Mouse (Mus musculus): ENCODE results near the gene Irx4. TPM values are rescaled to one million over a fixed set of nuclear protein-coding genes. Genes with fewer than 3 reads are reported as not detected.

Gene Irx4
- total RNA-seq, 1 experiment, result 0.58 TPM

DNA sequence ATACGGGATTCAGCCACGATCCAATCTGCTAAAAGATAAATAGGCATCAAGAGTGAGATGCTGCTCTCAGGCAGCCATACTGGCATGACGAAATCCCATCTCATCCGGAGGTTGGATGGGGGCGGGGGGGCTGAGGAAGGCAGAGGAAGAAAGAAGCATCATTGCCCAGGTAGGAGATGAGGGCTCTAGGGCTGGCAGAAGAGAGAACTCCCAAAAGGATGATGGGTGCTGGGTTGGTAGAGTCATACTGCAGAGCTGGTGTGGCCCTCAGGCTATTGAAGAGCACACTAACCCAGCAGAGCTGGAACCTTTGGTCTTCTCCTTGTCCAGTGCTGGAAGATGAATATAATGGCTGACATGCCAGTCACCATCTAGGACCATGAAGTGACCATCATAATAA, 17.7 kb upstream of the Irx4 start:
- no peak for DNase-seq (ENCODE audit: low read depth, low spot score)
- H3K4me3 ChIP-seq (ENCODE audit: insufficient read depth in 1 of 2, low read depth in 1 of 2, low read length in 2 of 2, poor library complexity in 1 of 2, severe bottlenecking in 1 of 2), result no peak overlapping the region
- no peak overlapping the region for H3K9ac ChIP-seq (ENCODE audit: insufficient read depth, low read depth, low read length, poor library complexity, severe bottlenecking)
- no peak for TF ChIP-seq ZC3H11A (IDR thresholded peaks at IDR 0.05; ENCODE audit: borderline replicate concordance, low read depth, low read length)
- TF ChIP-seq CHD2 (IDR thresholded peaks at IDR 0.05; ENCODE audit: low read depth, low read length), result no peak
- no peak for TF ChIP-seq HCFC1 (IDR thresholded peaks at IDR 0.05; ENCODE audit: borderline replicate concordance, insufficient read depth, low read length)
- no peak for TF ChIP-seq ZNF384 (IDR thresholded peaks at IDR 0.05; ENCODE audit: low read depth, low read length)
- TF ChIP-seq MAFK (IDR thresholded peaks at IDR 0.05; ENCODE audit: insufficient read depth, low read depth, low read length), result no peak
- in situ Hi-C loops (cut with MboI; ENCODE audit: low sequenced_read_pairs in 2 of 2, unreplicated experiment in 2 of 2), result no loop called here
- H3K4me1 ChIP-seq (ENCODE audit: control insufficient read depth in 2 of 2, insufficient read depth in 2 of 2, low read length in 2 of 2, poor library complexity in 1 of 2), result no peaks in the 10 kb centered on the region
- no peaks in the 10 kb centered on the region for H3K36me3 ChIP-seq (ENCODE audit: control insufficient read depth, insufficient read depth, low read length, poor library complexity, severe bottlenecking)
- no peak overlapping the region for H3K27ac ChIP-seq (ENCODE audit: insufficient read depth, low read depth, low read length, poor library complexity, severe bottlenecking)
- H3K9me3 ChIP-seq (ENCODE audit: control insufficient read depth, insufficient read depth, low read depth, low read length), result no peaks in the 10 kb centered on the region

DNA sequence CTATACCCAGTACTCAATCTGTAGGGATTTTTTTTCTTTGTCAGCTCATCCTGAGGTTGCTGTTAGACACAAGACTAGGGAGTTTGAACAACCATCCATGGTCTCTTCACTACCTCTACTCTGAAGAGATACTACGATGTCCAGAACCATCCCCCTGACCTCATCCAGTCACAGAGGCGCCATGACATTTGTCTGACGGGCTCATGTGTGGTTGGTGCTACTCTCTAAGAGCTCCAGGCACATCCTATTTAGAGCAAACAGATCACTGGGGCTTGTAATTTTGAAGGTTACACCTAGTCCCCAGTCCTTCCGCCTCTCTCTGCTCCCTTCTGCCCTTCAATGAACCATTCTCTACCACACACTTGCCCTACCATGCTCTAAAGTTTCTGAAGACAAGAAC, 13.3 kb upstream of the Irx4 start:
- no peak for DNase-seq (ENCODE audit: low read depth, low spot score)
- 0 out of 4 replicates have a peak, but pooled peaks cover 0 to 2% of the 10 kb centered on the region in 2 experiments for H3K4me1 ChIP-seq (ENCODE audit: control insufficient read depth in 2 of 2, insufficient read depth in 2 of 2, low read length in 2 of 2, poor library complexity in 1 of 2)
- no peaks in the 10 kb centered on the region for H3K9me3 ChIP-seq (ENCODE audit: control insufficient read depth, insufficient read depth, low read depth, low read length)
- no peak overlapping the region for H3K27ac ChIP-seq (ENCODE audit: insufficient read depth, low read depth, low read length, poor library complexity, severe bottlenecking)
- no peak for TF ChIP-seq MAFK (IDR thresholded peaks at IDR 0.05; ENCODE audit: insufficient read depth, low read depth, low read length)
- TF ChIP-seq ZC3H11A (IDR thresholded peaks at IDR 0.05; ENCODE audit: borderline replicate concordance, low read depth, low read length), result no peak
- no peak for TF ChIP-seq CHD2 (IDR thresholded peaks at IDR 0.05; ENCODE audit: low read depth, low read length)
- no peak for TF ChIP-seq ZNF384 (IDR thresholded peaks at IDR 0.05; ENCODE audit: low read depth, low read length)
- no peak for TF ChIP-seq HCFC1 (IDR thresholded peaks at IDR 0.05; ENCODE audit: borderline replicate concordance, insufficient read depth, low read length)
- H3K4me3 ChIP-seq (ENCODE audit: insufficient read depth in 1 of 2, low read depth in 1 of 2, low read length in 2 of 2, poor library complexity in 1 of 2, severe bottlenecking in 1 of 2), result no peak overlapping the region
- no peak overlapping the region for H3K9ac ChIP-seq (ENCODE audit: insufficient read depth, low read depth, low read length, poor library complexity, severe bottlenecking)
- in situ Hi-C loops (cut with MboI; ENCODE audit: low sequenced_read_pairs in 2 of 2, unreplicated experiment in 2 of 2), result no loop called here
- H3K36me3 ChIP-seq (ENCODE audit: control insufficient read depth, insufficient read depth, low read length, poor library complexity, severe bottlenecking), result no peaks in the 10 kb centered on the region

DNA sequence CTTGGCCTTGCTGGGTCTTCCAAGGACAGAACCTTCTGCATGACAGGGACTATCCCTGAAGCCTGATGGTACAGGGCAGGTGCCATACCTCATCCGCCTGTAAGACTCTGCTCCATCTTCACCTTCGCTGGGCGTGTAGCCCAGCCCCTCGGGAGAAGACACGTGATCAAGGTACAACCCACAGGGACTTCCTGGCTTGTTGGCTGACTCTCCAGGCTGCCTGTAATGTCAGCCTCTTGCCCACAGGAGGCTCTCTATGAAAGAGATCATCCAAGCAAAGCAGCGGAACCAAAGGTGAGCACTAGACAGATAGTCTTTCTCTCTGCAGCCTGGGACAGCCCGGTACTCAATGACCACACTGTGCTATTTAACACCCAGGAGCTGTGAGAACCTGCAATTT, 9.1 kb upstream of the Irx4 start:
- Histone ChIP-seq H3K9me3 (ENCODE audit: control insufficient read depth, insufficient read depth, low read depth, low read length) (no peaks in the 10 kb centered on the region), H3K4me1 (ENCODE audit: control insufficient read depth in 2 of 2, insufficient read depth in 2 of 2, low read length in 2 of 2, poor library complexity in 1 of 2) (0 out of 4 replicates have a peak, but pooled peaks cover 0 to 2% of the 10 kb centered on the region in 2 experiments), H3K9ac (ENCODE audit: insufficient read depth, low read depth, low read length, poor library complexity, severe bottlenecking) (no peak overlapping the region), H3K36me3 (ENCODE audit: control insufficient read depth, insufficient read depth, low read length, poor library complexity, severe bottlenecking) (no peaks in the 10 kb centered on the region), H3K27ac (ENCODE audit: insufficient read depth, low read depth, low read length, poor library complexity, severe bottlenecking) (no peak overlapping the region), H3K4me3 (ENCODE audit: insufficient read depth in 1 of 2, low read depth in 1 of 2, low read length in 2 of 2, poor library complexity in 1 of 2, severe bottlenecking in 1 of 2) (no peak overlapping the region)
- peak; percentile 52 for DNase-seq (ENCODE audit: low read depth, low spot score)
- TF ChIP-seq ZC3H11A (IDR thresholded peaks at IDR 0.05; ENCODE audit: borderline replicate concordance, low read depth, low read length) (no peak), CHD2 (IDR thresholded peaks at IDR 0.05; ENCODE audit: low read depth, low read length) (no peak), HCFC1 (IDR thresholded peaks at IDR 0.05; ENCODE audit: borderline replicate concordance, insufficient read depth, low read length) (no peak), ZNF384 (IDR thresholded peaks at IDR 0.05; ENCODE audit: low read depth, low read length) (no peak), MAFK (IDR thresholded peaks at IDR 0.05; ENCODE audit: insufficient read depth, low read depth, low read length) (no peak)
- in situ Hi-C loops (cut with MboI; ENCODE audit: low sequenced_read_pairs in 2 of 2, unreplicated experiment in 2 of 2), result loop anchor here in 1 of 2 experiments (25.0 kb wide), 1 partner anchor 1289 kb away; the partner anchor contains the start of gene Irx1

DNA sequence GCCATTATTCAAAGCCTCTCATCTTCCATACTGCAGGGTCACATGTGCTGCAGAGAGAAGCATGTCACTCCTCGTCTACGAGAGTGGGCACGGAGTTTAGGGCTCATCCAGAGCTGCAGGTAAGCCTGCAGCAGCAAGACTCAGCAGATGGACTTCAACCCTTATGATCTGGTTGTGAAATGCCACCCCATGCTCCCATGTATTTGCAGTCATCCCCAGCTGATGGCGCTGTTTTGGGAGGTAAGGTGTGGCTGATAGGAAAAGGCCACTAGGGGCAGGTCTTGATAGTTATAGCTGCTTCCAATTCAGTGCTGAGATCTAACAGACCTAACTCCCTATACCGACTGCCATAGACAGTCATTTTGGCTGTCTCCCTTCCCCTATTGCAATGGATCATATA, 8.3 kb upstream of the Irx4 start:
- DNase-seq (ENCODE audit: low read depth, low spot score), result no peak
- TF ChIP-seq ZNF384 (IDR thresholded peaks at IDR 0.05; ENCODE audit: low read depth, low read length) (no peak), MAFK (IDR thresholded peaks at IDR 0.05; ENCODE audit: insufficient read depth, low read depth, low read length) (no peak), ZC3H11A (IDR thresholded peaks at IDR 0.05; ENCODE audit: borderline replicate concordance, low read depth, low read length) (no peak), HCFC1 (IDR thresholded peaks at IDR 0.05; ENCODE audit: borderline replicate concordance, insufficient read depth, low read length) (no peak), CHD2 (IDR thresholded peaks at IDR 0.05; ENCODE audit: low read depth, low read length) (no peak)
- Histone ChIP-seq H3K9me3 (ENCODE audit: control insufficient read depth, insufficient read depth, low read depth, low read length) (no peaks in the 10 kb centered on the region), H3K27ac (ENCODE audit: insufficient read depth, low read depth, low read length, poor library complexity, severe bottlenecking) (no peak overlapping the region), H3K4me3 (ENCODE audit: insufficient read depth in 1 of 2, low read depth in 1 of 2, low read length in 2 of 2, poor library complexity in 1 of 2, severe bottlenecking in 1 of 2) (no peak overlapping the region), H3K36me3 (ENCODE audit: control insufficient read depth, insufficient read depth, low read length, poor library complexity, severe bottlenecking) (no peaks in the 10 kb centered on the region), H3K4me1 (ENCODE audit: control insufficient read depth in 2 of 2, insufficient read depth in 2 of 2, low read length in 2 of 2, poor library complexity in 1 of 2) (0 out of 4 replicates have a peak, but pooled peaks cover 0 to 2% of the 10 kb centered on the region in 2 experiments), H3K9ac (ENCODE audit: insufficient read depth, low read depth, low read length, poor library complexity, severe bottlenecking) (no peak overlapping the region)
- in situ Hi-C loops (cut with MboI; ENCODE audit: low sequenced_read_pairs in 2 of 2, unreplicated experiment in 2 of 2), result loop anchor here in 1 of 2 experiments (25.0 kb wide), 1 partner anchor 1290 kb away; the partner anchor contains the start of gene Irx1

Data from ES-E14 (cell line).